Mouse (Mus musculus): ENCODE measurements around the gene Atg9b. TPM values are rescaled to one million over a fixed set of nuclear protein-coding genes. Genes with fewer than 3 reads are reported as not detected.

The Atg9b gene
- polyA plus RNA-seq, 1 experiment from 2014 or later: 0.75 TPM

- H3K36me3 ChIP-seq (ENCODE audit: control insufficient read depth, insufficient read depth, low read length): no peaks in the 10 kb centered on the region
- WGBS: 49% methylated on average over 6 of the region's 7 CpGs
- H3K9me3 ChIP-seq (ENCODE audit: control insufficient read depth, low read length): no peaks in the 10 kb centered on the region
- peaks cover 43% of the 10 kb centered on the region for H3K27me3 ChIP-seq (replicated peaks; ENCODE audit: control insufficient read depth, insufficient read depth, low read length)
- no peak for DNase-seq (ENCODE audit: low spot score)
- no peak overlapping the region for H3K27ac ChIP-seq (ENCODE audit: low read depth, low read length)
- ATAC-seq (replicated peaks; ENCODE audit: low FRiP score): peak; percentile 16; the same call in 1 of the 2 replicates
- H3K4me3 ChIP-seq (ENCODE audit: low read depth, low read length): no peak overlapping the region
- H3K4me1 ChIP-seq (replicated peaks; ENCODE audit: control insufficient read depth, insufficient read depth, low read length): peaks cover 29% of the 10 kb centered on the region
- peak overlapping the region; percentile 0; the same call in 1 of the 2 replicates for H3K4me2 ChIP-seq
- no peak overlapping the region for H3K9ac ChIP-seq (ENCODE audit: low read depth, low read length)
Observed at GRCm38 (mm10) chr5:24389011-24389657, 2.8 kb downstream of the Atg9b start.

DNA sequence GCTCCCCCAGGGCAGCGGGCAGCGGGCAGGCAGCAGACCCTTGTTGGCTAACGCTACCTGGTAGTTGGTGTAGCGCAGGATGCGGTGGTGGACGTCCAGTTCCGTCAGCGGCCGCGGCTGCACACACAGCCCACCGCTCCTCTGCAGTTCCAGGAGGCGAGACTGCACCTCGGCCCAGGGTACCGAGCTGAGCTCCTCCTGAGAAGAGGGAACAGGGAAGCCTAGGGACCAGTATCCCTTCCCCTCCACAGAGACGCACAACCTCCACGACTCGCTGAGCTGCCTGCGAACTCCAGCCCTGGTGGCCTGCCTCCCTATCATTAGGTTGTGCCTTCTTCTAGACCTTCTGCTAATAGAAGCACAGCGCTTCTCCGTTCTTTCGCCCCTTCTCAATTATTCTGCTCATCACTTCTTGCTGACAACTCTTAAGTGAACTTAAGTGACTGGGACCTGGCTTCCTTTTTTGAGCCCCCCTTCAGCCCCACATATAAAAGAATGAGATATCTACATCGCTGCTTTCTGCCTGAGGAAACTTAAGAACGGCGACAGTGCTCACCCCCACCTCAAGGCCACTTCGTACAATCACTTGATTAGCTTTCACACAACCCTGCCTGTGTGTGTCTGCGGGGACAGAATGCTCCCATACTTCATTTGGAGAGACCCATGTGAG lies 3.6 kb downstream of the Atg9b start:
- Histone ChIP-seq H3K27me3 (replicated peaks; ENCODE audit: control insufficient read depth, insufficient read depth, low read length) (peaks cover 43% of the 10 kb centered on the region), H3K4me1 (replicated peaks; ENCODE audit: control insufficient read depth, insufficient read depth, low read length) (peaks cover 28% of the 10 kb centered on the region)
- 24% methylated on average over 26 of the region's 26 CpGs for WGBS

GRCm38 (mm10) chr5:24387264-24388241 lies 4.4 kb downstream of the Atg9b start:
- H3K27ac ChIP-seq (ENCODE audit: low read depth, low read length): no peak overlapping the region
- H3K9ac ChIP-seq (ENCODE audit: low read depth, low read length): peak overlapping the region; percentile 62

More for the DNA sequence above, 3.6 kb downstream of the Atg9b start:
- Histone ChIP-seq H3K4me2 (peak overlapping the region; percentile 87), H3K36me3 (ENCODE audit: control insufficient read depth, insufficient read depth, low read length) (no peaks in the 10 kb centered on the region), H3K9ac (ENCODE audit: low read depth, low read length) (peak overlapping the region; percentile 62), H3K4me3 (ENCODE audit: low read depth, low read length) (peak overlapping the region; percentile 53), H3K27ac (ENCODE audit: low read depth, low read length) (no peak overlapping the region), H3K9me3 (ENCODE audit: control insufficient read depth, low read length) (no peaks in the 10 kb centered on the region)
- DNase-seq (ENCODE audit: low spot score) (no peak), ATAC-seq (replicated peaks; ENCODE audit: low FRiP score) (no peak)

GRCm38 (mm10) chr5:24385887-24386550 lies 5.9 kb downstream of the Atg9b start:
- WGBS: 79% methylated on average over 10 of the region's 10 CpGs
- Histone ChIP-seq H3K4me1 (replicated peaks; ENCODE audit: control insufficient read depth, insufficient read depth, low read length) (peaks cover 31% of the 10 kb centered on the region), H3K9me3 (ENCODE audit: control insufficient read depth, low read length) (no peaks in the 10 kb centered on the region), H3K27me3 (replicated peaks; ENCODE audit: control insufficient read depth, insufficient read depth, low read length) (peaks cover 44% of the 10 kb centered on the region), H3K27ac (ENCODE audit: low read depth, low read length) (no peak overlapping the region), H3K9ac (ENCODE audit: low read depth, low read length) (no peak overlapping the region), H3K36me3 (ENCODE audit: control insufficient read depth, insufficient read depth, low read length) (no peaks in the 10 kb centered on the region), H3K4me3 (ENCODE audit: low read depth, low read length) (no peak overlapping the region), H3K4me2 (no peak overlapping the region)
- ATAC-seq (replicated peaks; ENCODE audit: low FRiP score) (no peak), DNase-seq (ENCODE audit: low spot score) (no peak)

More at GRCm38 (mm10) chr5:24387264-24388241, 4.4 kb downstream of the Atg9b start:
- no peak for ATAC-seq (replicated peaks; ENCODE audit: low FRiP score)
- Histone ChIP-seq H3K4me1 (replicated peaks; ENCODE audit: control insufficient read depth, insufficient read depth, low read length) (peaks cover 31% of the 10 kb centered on the region), H3K4me2 (peak overlapping the region; percentile 87), H3K9me3 (ENCODE audit: control insufficient read depth, low read length) (no peaks in the 10 kb centered on the region), H3K4me3 (ENCODE audit: low read depth, low read length) (peak overlapping the region; percentile 53), H3K36me3 (ENCODE audit: control insufficient read depth, insufficient read depth, low read length) (no peaks in the 10 kb centered on the region), H3K27me3 (replicated peaks; ENCODE audit: control insufficient read depth, insufficient read depth, low read length) (peaks cover 43% of the 10 kb centered on the region)
- 1% methylated on average over 72 of the region's 73 CpGs for WGBS
- DNase-seq (ENCODE audit: low spot score): peak; percentile 53

GRCm38 (mm10) chr5:24385374-24385773 lies 6.6 kb downstream of the Atg9b start:
- no peaks in the 10 kb centered on the region for H3K36me3 ChIP-seq (ENCODE audit: control insufficient read depth, insufficient read depth, low read length)
- H3K9ac ChIP-seq (ENCODE audit: low read depth, low read length): no peak overlapping the region
- H3K4me2 ChIP-seq: no peak overlapping the region
- WGBS: 85% methylated on average over 5 of the region's 5 CpGs
- no peak overlapping the region for H3K4me3 ChIP-seq (ENCODE audit: low read depth, low read length)
- ATAC-seq (replicated peaks; ENCODE audit: low FRiP score): no peak
- peaks cover 31% of the 10 kb centered on the region for H3K4me1 ChIP-seq (replicated peaks; ENCODE audit: control insufficient read depth, insufficient read depth, low read length)
- peaks cover 45% of the 10 kb centered on the region for H3K27me3 ChIP-seq (replicated peaks; ENCODE audit: control insufficient read depth, insufficient read depth, low read length)
- DNase-seq (ENCODE audit: low spot score): no peak
- no peak overlapping the region for H3K27ac ChIP-seq (ENCODE audit: low read depth, low read length)
- H3K9me3 ChIP-seq (ENCODE audit: control insufficient read depth, low read length): no peaks in the 10 kb centered on the region

DNA sequence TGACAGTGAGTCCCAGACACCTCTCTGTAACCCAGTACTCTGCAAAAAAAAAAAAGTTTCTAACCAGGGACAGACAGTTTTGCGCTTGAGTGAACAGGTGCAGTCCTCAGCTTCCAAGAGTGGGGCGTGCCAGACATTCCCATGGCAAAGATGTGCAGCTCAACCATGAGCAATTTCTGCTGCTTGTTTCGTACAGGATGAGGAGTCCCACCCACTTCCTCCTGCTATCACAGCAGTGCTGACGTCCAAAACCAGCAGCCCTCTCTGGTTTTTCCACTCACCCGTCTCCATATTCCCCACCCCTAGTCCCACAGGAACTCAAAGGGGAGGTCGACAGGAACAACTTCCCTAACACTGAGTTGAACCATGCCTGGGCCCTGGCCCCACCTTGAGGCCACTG lies 7.5 kb downstream of the Atg9b start:
- H3K9me3 ChIP-seq (ENCODE audit: control insufficient read depth, low read length): no peaks in the 10 kb centered on the region
- peak overlapping the region; percentile 83 for H3K4me2 ChIP-seq
- ATAC-seq (replicated peaks; ENCODE audit: low FRiP score): no peak
- no peak for DNase-seq (ENCODE audit: low spot score)
- WGBS: 41% methylated on average over 6 of the region's 6 CpGs
- H3K36me3 ChIP-seq (ENCODE audit: control insufficient read depth, insufficient read depth, low read length): no peaks in the 10 kb centered on the region
- H3K9ac ChIP-seq (ENCODE audit: low read depth, low read length): no peak overlapping the region
- peaks cover 28% of the 10 kb centered on the region for H3K4me1 ChIP-seq (replicated peaks; ENCODE audit: control insufficient read depth, insufficient read depth, low read length)
- H3K4me3 ChIP-seq (ENCODE audit: low read depth, low read length): no peak overlapping the region
- H3K27me3 ChIP-seq (replicated peaks; ENCODE audit: control insufficient read depth, insufficient read depth, low read length): peaks cover 42% of the 10 kb centered on the region
- no peak overlapping the region for H3K27ac ChIP-seq (ENCODE audit: low read depth, low read length)

DNA sequence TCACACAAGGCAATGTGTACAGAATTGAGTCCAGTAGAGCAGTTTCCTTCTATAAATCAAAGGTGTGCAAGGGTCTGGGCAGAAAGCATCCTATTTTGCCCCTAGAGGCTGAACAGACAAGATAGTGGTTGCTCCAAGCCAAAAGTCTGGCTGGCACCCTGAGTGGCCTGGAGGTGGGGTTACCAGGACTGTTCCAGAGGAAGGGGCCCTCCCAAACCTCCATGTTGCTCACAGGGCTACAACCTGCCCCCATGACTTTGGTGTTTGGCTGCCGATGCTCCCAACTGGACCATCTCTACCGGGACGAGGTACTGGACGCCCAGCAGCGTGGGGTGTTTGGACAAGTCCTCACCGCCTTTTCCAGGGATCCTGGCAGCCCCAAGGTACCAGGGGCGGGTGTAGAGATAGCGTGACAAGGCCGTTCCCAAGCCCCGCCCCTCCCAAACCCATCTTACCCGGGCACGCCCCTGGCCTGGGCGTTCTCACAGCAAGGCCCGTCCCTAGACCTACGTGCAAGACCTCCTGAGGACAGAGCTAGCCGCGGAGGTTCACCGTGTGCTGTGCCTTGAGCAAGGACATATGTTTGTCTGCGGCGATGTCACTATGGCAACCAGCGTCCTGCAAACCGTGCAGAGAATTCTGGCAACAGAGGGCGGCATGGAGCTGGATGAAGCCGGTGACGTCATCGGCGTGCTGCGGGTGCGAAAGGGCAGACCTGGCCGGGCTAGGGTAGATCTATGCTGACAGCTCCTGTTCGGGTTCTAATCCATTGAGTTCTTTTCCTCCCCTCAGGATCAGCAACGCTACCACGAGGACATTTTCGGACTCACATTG lies 8.7 kb downstream of the Atg9b start:
- H3K4me2 ChIP-seq: peak overlapping the region; percentile 83
- 2% methylated on average over 34 of the region's 34 CpGs for WGBS
- H3K4me3 ChIP-seq (ENCODE audit: low read depth, low read length): peak overlapping the region; percentile 58
- H3K27me3 ChIP-seq (replicated peaks; ENCODE audit: control insufficient read depth, insufficient read depth, low read length): peaks cover 33% of the 10 kb centered on the region
- peak; percentile 90 for DNase-seq (ENCODE audit: low spot score)
- peak; percentile 90 for ATAC-seq (replicated peaks; ENCODE audit: low FRiP score)
- peaks cover 25% of the 10 kb centered on the region for H3K4me1 ChIP-seq (replicated peaks; ENCODE audit: control insufficient read depth, insufficient read depth, low read length)
- H3K9me3 ChIP-seq (ENCODE audit: control insufficient read depth, low read length): no peaks in the 10 kb centered on the region
- H3K36me3 ChIP-seq (ENCODE audit: control insufficient read depth, insufficient read depth, low read length): no peaks in the 10 kb centered on the region
- peak overlapping the region; percentile 7; the same call in 1 of the 2 replicates for H3K27ac ChIP-seq (ENCODE audit: low read depth, low read length)
- H3K9ac ChIP-seq (ENCODE audit: low read depth, low read length): peak overlapping the region; percentile 51
